Mouse (Mus musculus) embryonic fibroblast, embryonic 13.5 days (primary cell): ENCODE measurements around the gene Hs6st3.

Experiments used
- CTCF ChIP-seq: IDR thresholded peaks from 2 replicates; pipeline ENCODE4 v1.5.1; 2011; ENCODE audit warnings: mild to moderate bottlenecking, control low read depth, low read length, moderate library complexity, borderline replicate concordance; ENCODE audit not compliant: insufficient read depth
- POLR2A ChIP-seq: IDR thresholded peaks from 2 replicates; pipeline ENCODE4 v1.6.1; 2011; ENCODE audit warnings: low read depth, mild to moderate bottlenecking, control low read depth, low read length, moderate library complexity

- no peak for TF ChIP-seq CTCF
- TF ChIP-seq POLR2A, result no peak
Measured at GRCm38 (mm10) chr14:119699982-119700381, 561.8 kb downstream of the Hs6st3 start.
